Mouse (Mus musculus) mouse embryonic stem cell (cell line): Measurements from ENCODE around the gene Nexn.
"Not testable (repeated sequence)": the region's sequence is repeated elsewhere in the genome, so short reads cannot be mapped to it uniquely, and the experiment has no call there.

Experiments used
- in situ Hi-C, 2 experiments: fragments of 300-500 bp; cut with MboI; formaldehyde crosslinking; loops; 1 replicate in 1 of 2; 3 replicates in 1 of 2; pipeline ENCODE4 v1.14.3; 2019 to 2020; ENCODE audit warnings: low sequenced_read_pairs in 2 of 2, low pct_unique_long_range_greater_than_20kb in 1 of 2, mixed read lengths in 1 of 2; ENCODE audit not compliant: unreplicated experiment in 1 of 2

Gene Nexn

GRCm38 (mm10) chr3:152209177-152209966 lies 56.8 kb downstream of the Nexn start:
- in situ Hi-C loops, result loop anchor here (10.0 to 25.0 kb wide), 2 partner anchors 95 to 97 kb away; no protein-coding TSS in a partner anchor

DNA sequence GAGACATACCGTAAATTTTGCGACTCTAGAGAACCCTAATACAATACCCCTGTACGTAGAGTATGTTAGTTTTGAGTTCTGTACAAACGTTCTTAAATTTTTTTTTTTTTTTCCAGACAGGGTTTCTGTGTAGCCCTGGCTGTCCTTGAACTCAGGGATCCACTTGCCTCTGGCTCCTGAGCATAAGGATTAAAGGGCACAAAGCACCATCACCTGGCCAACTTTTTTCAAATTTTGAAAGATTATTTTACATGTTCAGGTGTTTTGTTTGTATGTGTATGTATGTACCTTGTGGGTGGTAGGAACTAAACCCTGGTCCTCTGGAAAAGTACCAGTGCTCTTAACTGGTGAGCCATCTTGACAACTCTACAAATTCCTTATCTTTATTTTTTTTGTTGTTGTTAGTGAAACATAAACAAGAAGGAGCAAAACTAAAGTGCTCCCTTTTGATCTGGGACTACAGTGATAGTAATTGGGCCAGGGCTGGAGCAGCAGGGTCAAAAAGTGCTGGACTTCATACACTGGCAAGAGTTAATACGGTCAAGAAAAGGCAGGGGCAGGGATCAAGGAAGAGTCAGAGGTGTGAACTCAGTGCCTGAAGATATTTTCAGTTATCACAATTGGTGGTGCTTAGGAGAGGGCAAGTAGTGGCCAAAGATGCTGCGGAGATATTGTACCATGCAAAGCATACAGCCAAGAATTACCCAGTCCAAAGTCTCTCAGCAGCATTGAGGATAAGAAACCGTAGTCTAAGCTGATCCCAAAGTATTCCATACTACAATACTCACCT lies 57.9 kb downstream of the Nexn start:
- in situ Hi-C loops, result loop anchor here (10.0 to 25.0 kb wide), 2 partner anchors 93 to 96 kb away; no protein-coding TSS in a partner anchor

DNA sequence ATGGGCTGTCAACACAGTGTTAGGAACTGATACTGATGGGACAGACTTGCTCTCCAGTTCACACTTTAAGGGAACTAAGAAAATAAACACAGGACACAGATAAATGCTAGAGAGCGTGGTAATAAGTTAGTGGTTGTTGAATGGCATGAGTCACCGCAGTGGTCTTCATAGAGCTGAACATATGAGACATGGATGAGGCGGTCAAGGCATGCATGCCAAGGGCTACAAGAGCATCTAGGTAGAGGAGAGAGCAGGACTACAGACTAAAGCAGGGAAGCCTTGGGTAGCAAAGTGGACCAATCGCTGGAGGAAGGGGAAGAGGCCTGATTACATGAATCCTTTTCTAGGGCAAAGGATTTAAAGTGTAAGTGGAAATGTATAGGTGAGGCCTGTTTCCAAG lies 59.0 kb downstream of the Nexn start:
- in situ Hi-C loops, result loop anchor here (10.0 to 25.0 kb wide), 2 partner anchors 92 to 95 kb away; no protein-coding TSS in a partner anchor

GRCm38 (mm10) chr3:152204577-152204976 lies 61.6 kb downstream of the Nexn start:
- in situ Hi-C loops, result loop anchor here (10.0 to 25.0 kb wide), 2 partner anchors 90 to 92 kb away; no protein-coding TSS in a partner anchor

DNA sequence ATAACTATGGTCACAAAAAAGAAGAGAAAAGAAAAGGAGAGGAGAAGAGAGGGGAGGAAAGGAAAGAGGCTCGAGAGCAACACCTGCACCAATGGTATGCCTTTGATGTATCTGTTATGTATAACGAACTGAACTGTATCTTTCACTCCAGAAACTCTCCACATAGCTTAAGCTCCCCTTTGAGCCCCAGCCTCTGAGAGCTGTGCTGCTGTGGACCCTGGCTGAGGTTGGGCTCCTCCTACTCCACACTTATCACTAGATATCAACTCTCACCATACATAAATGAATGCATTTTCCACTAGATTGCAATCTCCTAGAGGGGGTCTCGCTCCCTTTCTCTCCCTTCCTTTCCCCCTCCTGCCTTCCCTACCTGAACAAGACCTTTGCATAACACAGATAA lies 62.2 kb downstream of the Nexn start:
- in situ Hi-C loops, result loop anchor here (10.0 to 25.0 kb wide), 2 partner anchors 89 to 92 kb away; no protein-coding TSS in a partner anchor

- in situ Hi-C loops, result loop anchor here (10.0 to 25.0 kb wide), 2 partner anchors 89 to 91 kb away; no protein-coding TSS in a partner anchor
Measured at GRCm38 (mm10) chr3:152203411-152203810, 62.7 kb downstream of the Nexn start.

GRCm38 (mm10) chr3:152202942-152203341 lies 63.2 kb downstream of the Nexn start:
- in situ Hi-C loops, result loop anchor here (10.0 to 25.0 kb wide), 2 partner anchors 88 to 91 kb away; no protein-coding TSS in a partner anchor

DNA sequence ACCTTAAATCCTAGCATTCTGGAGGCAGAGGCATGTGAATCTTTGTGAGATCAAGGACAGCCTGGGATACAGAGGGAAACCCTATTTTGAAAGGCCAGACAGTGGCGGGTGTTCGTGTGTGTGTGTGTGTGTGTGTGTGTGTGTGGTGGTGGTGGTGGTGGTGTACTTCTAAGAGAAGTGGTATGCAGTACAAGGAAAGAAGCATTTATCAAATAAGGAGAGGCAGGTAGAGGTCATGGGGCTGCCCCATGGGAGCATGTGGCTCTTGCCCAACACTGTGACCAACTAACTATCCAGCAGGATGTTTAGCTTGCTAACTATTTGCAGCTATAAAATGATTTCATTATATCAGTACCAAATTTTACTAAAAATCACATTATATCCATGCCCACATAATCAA lies 64.5 kb downstream of the Nexn start:
- in situ Hi-C loops, result loop anchor here (10.0 to 25.0 kb wide), 2 partner anchors 87 to 89 kb away; no protein-coding TSS in a partner anchor

DNA sequence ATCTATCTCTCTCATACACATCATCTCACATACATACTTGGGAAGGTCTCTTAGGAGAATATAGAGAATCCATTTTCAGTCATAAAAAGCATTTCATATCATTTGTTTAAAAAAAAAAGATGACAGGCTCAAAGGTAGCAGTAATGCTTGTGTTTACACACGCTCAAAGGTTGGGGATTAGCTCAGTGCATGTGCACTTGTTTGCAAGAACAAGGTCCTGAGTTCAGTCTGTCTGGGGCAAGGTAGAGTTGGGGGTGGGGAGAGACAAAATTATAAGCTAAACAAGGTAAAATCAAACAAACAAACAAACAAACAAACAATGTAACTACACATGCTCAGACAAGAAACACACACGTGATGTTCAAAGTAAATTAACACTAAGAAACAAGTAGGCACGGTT lies 65.0 kb downstream of the Nexn start:
- in situ Hi-C loops, result loop anchor here (10.0 to 25.0 kb wide), 2 partner anchors 86 to 89 kb away; no protein-coding TSS in a partner anchor

DNA sequence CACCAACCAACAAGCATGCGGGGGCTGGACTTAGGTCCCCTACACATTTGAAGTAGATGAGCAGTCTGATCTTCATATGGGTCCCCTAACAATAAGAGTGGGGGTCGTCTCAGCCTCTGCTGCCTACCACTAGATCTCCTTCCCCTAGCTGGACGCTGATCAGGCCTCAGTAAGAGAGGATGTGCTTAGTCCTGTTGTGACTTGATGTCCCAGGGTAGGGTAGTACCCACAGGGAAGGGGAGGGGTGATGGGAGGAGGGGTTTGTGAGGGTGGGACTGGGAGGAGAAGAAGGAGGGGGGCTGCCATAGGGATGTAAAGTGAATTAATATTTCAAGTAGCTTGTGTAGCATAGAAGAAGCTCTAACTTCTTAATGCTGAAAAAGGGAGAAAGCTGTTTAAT lies 67.0 kb downstream of the Nexn start:
- in situ Hi-C loops, result no loop called here

DNA sequence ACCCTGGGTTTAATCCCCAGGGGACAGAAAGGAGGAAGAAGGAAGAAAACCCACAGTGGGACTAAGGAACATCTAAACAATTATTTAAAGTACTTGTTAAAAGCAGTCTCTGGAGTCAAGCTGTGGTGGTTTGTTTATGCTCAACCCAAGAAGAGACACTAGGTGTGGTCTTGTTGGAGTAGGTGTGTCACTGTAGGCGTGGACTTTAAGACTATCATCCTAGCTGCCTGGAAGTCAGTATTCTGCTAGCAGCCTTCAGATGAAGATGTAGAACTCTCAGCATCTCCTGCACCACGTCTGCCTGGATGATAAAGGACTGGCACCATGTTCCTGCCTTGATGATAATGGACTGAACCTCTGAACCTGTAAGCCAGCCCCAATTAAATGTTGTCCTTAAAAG lies 68.9 kb downstream of the Nexn start:
- in situ Hi-C loops, result not testable (repeated sequence)

DNA sequence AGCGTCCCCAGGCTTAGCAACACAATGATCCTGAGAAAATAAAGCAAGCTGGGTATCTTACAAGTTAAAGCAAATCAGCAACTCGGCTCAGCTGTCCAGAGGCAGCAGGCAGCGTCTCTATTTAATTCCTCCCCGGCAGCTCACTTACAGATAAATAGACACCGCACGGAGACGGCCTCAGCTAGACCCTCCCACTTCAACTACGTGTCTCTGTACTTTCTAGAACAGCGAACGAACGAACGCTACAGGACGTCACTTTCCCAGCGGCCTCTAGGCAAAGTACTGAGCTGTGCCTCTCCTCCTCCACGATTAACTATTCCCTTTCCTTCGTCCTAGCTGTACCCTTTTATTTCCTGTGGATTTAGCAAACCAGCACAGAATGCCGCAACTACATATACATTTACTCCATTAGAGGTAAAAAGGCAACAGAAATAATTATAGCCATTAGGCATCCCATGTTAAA lies 72.5 kb downstream of the Nexn start:
- in situ Hi-C loops, result no loop called here

GRCm38 (mm10) chr3:152193177-152193576 lies 73.0 kb downstream of the Nexn start:
- in situ Hi-C loops, result no loop called here

GRCm38 (mm10) chr3:152192238-152192931 lies 73.8 kb downstream of the Nexn start:
- in situ Hi-C loops, result no loop called here

GRCm38 (mm10) chr3:152191791-152192237 lies 74.3 kb downstream of the Nexn start:
- in situ Hi-C loops, result no loop called here

- in situ Hi-C loops, result no loop called here
Measured at GRCm38 (mm10) chr3:152190679-152191477, 75.3 kb downstream of the Nexn start.

- in situ Hi-C loops, result no loop called here
Measured at GRCm38 (mm10) chr3:152189306-152189705, 76.8 kb downstream of the Nexn start.
